Mouse (Mus musculus) retina, postnatal 7 days (tissue): ENCODE data around the gene Epha1.

Experiments
- DNase-seq: peaks from one replicate; pipeline ENCODE4 v3.0.0-alpha.2; 2012; ENCODE audit warnings: low read depth, low spot score

Epha1 gene

DNA sequence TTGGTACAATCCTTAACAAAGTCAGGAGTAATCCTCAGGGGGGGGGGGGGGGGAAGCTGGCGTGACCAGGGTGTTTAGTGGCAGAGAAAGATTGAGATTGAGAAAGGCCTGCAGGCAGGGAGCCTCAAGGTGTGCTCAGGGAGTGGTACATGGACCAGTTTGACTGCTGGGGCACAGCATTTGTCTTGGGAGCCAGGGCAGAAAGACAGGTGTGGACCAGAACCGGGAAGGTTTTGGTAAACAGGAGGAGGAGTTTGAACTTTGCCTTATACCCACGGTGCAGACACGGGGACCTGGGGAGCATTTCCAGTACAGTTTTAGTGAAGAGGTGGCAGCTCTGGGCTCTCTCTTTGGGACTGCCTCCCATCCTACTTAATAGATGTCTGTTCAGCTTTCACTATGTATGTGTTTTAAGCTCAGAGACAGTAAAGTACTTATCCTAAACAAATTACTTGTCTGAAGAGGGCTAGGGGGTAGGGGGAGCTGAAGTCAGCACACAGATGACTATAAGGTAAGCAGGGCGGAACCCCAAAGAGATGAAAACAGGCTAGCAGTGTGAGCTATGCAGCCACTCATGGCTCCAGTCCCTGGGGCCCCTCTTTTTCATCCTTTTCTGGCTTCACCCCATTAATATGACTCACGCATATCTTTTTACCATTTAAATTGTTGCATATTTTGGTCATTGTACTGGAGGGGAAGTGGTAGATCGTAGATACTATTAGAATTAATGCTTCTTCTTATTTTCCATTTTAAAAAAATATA, 782 bp upstream of the Epha1 start:
- DNase-seq = no peak

DNA sequence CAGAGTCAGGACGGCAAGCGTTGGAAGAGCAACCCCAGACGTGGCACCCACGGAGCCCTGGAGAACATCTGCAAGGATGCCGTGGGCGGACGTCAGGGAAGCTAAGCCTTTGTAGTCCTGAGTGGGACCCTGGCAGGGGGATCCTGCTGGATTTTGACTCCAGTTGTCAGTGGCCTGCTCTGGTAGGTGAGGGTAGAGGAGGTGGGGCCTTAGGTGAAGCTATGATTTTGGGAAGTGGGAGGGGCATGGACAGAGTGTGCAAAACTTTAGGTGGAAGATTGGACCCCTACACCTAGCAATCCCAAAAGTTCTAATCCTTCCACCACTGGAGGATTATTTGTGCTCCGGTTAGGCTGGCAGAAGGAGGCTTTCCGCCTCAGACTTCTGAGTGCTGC, 650 bp downstream of the Epha1 start:
- DNase-seq = no peak

DNA sequence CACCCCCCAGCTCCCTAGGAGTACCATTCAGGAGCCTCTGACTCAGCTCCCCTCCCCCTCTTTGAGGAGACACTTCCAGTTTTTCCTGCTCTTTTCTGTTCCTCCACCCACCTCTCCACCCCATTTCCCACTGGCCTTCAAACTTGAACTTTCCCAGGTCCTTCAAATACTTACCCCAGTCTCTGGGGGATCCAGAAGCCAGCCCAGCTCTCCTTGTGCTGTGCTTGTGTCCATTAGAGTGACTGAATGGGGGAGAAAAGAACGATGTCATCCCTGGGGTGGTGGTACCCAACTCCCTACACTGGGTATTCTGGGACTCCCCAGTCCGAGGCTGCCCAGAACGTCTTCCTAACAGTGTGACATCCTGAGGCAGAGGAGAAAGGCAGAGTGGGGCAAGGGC, 1.1 kb downstream of the Epha1 start:
- no peak for DNase-seq

DNA sequence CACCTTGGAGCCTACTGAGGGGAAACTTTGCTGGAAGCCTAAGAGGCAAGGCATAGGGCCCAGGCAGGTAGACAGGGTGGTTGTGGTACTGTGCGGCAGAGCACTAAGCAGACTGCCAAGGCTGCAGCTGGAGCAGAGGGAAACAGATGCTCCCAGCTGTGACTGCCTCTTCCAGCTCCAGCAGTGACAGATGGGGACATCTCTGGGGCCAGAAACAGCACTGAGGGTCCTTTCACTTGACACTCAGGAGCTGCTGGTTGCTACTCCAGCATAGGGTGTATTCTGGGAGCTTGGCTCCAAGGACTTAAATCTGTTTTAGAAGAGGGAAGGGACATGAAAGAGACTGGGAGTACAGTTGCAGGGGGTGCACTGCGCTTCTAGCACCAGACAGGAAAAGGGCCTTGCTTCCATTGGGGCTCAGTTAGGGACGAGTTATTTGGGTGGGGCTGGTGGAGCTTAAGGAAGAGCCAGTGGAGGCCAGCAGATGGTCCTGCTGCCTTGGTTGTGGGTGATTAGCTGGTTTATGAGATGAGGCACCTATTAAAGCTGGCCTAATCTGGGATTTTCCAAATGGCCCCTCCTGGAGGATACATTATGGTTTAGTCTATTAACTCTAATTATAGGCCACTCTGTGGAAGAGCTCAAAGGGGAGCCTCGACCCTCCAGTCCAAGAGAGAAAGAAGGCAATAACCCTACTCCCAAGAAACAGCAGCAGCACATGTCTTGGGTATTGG, 2.3 kb downstream of the Epha1 start:
- DNase-seq = peak; percentile 60

DNA sequence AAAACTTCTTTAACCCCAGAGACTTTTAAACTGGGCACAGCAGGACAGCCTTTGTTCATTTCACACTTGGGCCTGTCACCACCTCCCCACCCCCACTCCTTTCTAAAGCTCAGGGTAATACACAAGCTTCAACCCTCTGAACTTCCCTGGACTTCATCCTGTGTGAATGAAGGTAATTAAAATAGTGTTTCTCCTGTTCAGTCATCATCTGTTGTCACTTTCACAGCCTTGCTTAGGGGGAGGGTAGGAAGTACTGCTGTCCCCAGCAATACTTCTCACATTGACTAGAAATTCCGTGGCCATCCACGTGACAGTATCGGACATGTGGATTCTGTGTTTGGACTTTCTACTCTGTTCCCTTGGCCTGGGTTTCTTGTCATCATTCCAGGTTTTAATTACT, 3.2 kb downstream of the Epha1 start:
- no peak for DNase-seq

DNA sequence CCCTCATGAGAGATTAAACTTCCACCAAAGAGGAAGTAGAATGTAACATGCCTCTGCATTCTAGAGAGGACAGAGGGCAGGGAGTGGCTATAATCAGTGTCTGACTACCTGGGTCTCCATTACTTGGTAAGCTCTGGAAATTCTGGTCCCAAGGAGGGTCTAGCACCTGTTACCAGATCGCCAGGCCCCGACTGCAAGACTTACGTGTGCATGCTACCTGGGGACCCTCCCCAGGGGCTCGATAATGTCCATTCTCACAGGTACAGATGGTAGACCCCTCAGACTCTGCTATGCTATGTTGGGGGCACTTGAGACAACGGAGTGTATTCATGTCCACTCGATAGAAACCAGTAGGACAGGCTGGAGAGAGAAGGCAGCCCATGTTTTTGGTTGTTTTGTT, 7.9 kb downstream of the Epha1 start:
- DNase-seq = no peak

DNA sequence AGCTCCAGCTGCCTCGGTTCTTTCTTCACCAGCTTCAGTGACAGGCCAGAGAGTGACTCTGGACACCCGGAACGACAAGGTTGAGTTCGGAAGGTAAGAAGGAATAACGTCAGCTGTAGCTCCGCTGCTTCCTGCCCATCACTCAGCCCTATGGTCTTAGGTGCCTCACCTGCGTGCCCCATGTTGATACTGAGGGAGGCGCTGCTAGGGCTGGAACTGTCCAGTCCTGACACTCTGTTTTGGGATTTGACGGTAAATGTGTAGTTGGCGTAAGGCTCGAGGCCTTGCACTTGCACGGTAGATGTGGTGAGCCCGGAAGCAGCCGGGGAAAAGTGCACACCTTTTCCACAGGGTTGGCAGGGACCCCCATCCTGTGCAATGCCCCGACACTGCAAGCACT, 8.5 kb downstream of the Epha1 start:
- no peak for DNase-seq

DNA sequence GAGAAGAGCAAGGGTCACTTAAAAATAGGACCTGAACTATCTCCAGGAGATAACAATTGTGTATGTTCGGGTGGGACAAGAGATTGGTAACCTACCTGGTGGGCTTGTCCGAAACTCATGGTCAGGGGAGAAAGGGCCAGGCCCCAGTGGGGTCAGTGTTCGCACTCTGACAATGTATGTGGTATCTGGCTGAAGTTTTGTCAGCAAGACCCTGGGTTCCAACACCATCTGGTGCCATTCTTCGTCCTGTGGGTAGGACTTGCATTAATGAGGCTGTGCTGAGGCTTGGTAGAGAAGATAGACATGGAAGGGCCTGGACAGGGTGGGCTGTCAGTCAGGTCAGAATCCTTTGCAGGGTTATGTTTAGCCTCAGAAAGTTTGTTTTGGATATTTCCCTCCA, 9.0 kb downstream of the Epha1 start:
- no peak for DNase-seq

DNA sequence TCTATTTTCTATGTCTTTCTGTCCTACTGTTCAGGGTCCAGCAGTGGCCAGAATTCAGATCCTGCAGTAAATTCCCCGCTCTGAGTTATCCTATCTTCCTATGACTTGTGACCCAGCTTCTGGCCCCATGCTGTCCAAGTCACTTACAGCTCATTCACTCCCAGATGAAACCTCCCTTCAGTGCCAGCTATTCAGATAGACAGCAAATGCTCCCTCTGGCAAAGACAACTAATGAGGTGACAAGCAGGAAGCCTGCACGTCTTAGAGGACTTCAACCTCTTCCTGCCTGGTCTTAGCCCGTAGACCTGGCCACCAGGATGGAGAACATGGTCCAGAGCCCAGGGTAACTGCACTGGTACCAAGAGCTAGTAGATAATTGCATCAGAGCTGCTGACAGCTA, 10.1 kb downstream of the Epha1 start:
- no peak for DNase-seq

DNA sequence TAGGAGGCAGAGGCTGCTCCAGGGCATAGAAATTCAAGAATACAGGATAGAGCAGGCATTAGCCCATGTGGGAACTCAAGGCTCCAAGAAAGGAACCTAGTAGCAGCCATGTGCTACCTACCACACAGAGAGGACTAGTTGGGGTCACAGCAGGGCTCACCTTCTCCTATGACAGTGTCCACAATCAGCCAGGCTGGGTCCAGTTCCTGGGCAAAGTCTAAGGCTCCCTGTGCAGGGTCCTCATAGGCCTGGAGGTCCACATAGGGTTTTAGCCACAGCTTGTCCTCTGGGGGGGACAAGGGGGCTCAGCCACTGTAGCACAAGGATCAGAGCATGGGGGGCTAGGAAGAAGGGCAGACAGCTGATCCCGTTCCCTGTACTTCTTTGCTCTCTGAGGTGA, 10.6 kb downstream of the Epha1 start:
- no peak for DNase-seq

DNA sequence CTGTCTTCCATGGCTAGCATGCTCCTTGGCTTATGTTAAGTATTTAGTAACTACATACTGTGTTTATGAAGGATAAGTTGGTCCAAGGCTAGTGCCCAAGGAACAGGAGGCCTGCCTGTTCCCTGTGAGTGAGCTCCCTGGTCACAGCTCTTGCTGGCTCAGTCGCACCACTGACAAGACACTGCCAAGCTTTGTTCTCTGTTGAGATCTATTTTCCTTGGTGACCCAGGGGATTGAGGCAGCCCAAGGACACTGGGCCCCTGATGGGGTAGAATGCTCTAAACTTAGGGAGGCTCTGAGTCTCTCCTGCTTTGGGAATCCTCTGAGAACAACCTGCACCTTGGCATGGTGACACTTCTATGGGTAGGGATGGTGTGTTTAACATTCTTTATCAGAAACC, 11.0 kb downstream of the Epha1 start:
- DNase-seq = no peak

DNA sequence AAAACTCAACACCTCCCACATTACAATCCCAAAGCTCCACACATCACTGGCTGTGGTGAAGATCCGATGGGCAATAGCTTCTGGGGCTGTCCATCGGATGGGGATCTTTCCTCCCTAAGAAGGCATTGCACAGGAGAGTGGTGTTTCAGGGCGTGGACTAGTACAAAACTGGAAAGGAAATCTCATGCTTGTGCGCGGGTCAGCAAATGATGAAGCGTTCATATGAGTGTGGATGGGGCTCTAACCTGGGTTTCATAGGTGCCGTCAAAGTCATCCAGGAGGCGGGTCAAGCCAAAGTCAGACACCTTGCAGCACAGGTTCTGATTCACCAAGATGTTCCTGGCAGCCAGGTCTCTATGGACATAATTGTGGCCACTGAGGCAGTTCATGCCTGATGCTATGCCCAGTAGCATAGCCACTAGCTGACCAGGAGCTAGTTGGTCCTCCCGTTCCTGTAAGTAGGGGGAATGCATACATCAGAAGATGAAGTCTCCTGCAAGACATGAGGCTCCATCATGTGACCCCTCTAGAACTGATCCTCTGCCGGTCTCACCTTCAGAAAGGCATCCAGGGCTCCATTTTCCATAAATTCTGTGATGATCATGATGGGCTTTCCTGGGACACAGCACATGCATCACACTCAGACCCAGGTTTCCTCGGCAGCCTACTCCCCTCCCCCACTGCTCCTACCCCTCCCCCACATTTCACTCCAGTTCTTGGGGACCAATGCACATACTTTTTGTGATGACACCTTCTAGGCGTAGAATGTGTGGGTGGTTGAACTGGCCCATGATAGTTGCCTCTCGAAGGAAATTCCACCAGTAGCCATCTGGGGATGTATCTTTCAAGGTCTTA, 11.8 kb downstream of the Epha1 start:
- DNase-seq = no peak

DNA sequence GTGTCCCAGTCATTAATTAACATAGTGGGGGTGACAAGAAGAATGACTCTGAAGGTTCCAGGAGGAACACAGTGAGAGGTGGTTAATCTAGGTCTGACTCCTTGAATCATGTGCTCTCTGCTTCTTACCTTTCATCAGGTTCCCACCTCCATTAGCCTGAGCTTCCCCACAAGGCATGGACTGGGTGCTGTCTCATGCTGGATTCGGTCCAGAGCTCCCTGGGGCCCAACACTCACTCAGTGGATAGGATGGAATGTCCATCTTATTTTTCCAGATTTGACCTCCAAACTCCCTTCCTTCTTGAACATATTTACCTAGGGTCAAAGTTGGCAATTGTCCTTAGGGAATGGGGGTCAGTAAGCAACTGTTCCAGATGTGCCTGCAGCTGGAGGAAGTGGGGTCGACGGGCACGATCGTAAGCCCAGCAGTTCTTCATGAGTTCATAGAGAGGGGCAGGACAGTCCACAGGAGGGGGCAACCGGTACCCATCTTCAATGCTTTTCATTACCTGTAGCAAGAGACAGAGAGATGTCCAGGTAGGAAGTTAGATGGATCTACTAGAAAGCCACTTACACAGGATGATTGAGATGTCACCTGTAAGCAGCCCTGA, 12.7 kb downstream of the Epha1 start:
- DNase-seq = no peak

DNA sequence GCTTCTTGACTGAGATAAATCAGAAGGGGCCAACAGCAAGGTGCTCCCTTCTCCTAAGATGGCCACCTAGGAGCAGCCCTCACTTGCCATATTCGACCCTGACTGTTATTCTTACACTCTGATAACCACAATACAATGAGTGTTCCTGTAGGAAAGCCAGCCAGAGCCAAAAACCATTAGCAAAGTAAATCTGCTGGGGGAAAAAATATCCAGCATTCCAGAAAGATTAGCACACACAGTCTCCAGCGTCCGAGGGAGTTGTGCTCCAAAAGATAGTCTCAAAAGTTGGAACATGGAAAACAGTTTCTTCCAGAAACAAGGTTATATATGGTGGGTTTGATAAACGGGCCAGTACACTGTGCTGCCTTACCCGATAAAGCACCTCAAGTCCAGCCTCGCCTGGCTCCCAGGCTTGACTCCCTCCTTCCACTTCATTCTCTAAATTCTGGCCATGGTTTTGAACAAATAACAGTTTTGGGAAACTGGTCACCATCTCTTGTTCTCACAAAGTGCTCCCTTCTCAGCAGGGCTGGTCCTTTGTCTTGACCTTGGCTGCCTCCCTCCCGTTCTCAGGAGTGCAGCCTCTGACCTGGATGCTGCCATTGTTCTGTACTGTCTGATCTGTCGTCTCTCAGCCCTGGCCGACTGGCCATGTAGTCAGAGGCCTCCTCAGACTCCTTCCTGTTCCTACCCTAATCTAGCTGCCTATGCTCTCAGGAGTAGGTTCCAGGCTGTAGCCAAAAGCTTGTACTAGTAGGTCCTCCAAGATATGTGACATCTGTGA, 13.5 kb downstream of the Epha1 start:
- DNase-seq = no peak

DNA sequence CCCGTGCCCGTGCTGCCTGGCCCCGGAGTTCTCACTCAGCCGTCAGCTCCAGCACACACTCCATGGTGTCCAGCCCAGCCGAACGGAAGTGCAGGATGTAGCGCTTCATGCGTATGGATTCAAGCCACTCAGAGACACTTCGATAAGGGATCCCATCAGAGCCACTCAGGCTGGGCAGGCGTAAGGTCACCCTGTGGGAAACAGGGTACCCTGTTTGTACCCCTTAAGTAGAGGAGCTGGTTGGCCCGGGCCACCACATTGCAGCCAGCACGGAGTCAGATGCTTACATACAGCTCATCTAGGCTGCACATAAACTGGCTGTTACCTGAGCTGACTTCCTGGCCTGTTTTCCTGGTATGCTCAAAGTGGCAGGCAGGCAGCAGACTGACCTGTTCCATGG, 14.2 kb downstream of the Epha1 start:
- DNase-seq = no peak

DNA sequence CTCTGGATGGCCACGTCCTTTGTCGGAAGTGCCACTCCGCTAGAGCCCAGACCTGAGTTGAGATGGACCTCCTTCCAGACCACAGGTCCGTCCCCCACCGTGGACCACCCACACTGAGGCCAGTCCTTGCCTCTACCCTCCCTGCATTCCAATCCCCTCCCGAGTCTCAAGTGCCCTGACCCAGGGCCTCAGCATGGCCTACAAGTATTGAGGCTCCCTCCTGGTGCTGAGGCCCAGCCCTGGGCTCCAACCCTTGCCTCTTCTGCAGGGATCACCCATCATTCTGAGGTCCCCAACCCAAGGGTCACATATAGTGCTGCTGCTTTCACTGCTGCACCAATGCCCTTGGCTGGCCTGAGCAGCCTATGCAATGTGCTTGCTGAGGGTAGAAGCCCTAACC, 15.2 kb downstream of the Epha1 start:
- DNase-seq = no peak

DNA sequence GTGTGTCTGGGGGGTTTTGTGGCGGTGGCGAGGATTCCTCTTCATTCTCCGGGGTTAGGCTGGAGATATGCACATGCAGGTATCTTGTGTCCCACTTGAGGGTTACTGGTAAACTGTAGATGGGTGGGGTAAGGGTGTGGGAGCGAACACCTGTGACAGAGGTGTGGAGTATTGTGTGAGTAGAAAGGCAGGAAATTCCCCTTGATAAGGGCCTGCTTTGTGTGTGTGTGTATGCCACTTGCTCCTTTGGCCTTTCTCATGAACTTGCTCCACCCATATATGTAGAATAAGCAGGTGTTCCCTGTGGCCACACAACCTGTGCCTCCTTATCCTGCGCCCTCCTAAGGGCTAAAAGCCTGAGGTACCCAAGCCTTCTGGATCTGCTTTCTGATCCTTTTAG, 16.2 kb downstream of the Epha1 start:
- DNase-seq = no peak

DNA sequence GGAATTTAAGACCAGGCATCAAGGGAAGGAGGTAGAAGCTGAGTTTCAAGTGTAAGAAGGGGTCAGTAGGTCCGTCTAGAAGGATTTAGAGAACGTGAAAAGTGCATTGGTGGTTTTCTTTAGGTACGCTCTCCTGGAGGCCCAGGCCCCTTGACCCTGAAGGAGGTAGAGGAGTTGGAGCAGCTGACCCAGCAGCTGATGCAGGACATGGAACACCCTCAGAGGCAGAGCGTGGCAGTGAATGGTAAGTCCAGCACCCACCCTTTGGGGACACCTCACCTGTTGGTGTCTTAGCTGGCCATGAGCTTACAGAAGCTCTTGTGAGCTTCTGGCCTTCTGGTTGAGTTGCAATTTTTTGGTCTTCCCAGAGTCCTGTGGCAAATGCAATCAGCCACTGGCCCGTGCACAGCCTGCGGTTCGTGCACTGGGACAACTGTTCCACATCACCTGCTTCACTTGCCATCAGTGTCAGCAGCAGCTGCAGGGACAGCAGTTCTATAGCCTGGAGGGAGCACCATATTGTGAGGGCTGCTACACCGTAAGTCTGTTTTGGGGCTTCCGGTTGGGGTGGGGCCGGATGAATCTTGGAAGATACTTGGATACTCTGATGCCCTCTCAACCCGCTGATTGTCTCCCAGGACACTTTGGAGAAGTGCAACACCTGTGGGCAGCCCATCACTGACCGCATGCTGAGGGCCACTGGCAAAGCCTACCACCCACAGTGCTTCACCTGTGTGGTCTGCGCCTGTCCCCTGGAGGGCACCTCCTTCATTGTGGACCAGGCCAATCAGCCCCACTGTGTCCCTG, 17.1 kb downstream of the Epha1 start:
- DNase-seq = no peak

DNA sequence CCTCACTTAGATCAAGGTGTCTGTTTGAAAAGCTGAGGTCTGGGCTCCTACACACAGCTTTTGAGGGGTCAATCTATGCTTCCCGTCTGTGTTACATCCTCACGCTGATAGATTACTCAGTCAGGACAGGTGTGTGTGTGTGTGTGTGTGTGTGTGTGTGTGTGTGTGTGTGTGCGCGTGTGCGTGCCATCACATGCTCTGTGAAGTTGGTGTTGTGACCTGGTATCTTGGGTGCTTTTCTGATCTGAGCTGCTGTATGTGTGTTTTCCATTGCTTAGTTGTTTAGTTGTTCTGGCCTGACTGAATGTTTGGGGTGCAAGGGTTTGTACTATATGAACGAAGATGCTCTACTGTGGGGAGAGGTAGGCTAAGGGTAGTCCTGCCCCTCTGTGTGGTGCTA, 17.7 kb downstream of the Epha1 start:
- DNase-seq = no peak
